Mouse (Mus musculus): ENCODE results near the gene Srrm3. TPM values are rescaled to one million over a fixed set of nuclear protein-coding genes. Genes with fewer than 3 reads are reported as not detected.
A peak's percentile ranks its signal among the peaks of the same experiment; 100 is the strongest.

The Srrm3 gene
- polyA plus RNA-seq, 1 experiment from 2014 or later, result 0.04 TPM

- Histone ChIP-seq H3K4me3 (ENCODE audit: low read depth, low read length) (peak overlapping the region; percentile 39), H3K27me3 (replicated peaks; ENCODE audit: control insufficient read depth, insufficient read depth, low read length) (peaks cover 20% of the 10 kb centered on the region), H3K9me3 (ENCODE audit: control insufficient read depth, low read length) (no peaks in the 10 kb centered on the region), H3K4me1 (replicated peaks; ENCODE audit: control insufficient read depth, insufficient read depth, low read length) (no peaks in the 10 kb centered on the region), H3K9ac (ENCODE audit: low read depth, low read length) (no peak overlapping the region), H3K36me3 (ENCODE audit: control insufficient read depth, insufficient read depth, low read length) (no peaks in the 10 kb centered on the region), H3K27ac (ENCODE audit: low read depth, low read length) (no peak overlapping the region), H3K4me2 (peak overlapping the region; percentile 64)
- ATAC-seq (replicated peaks; ENCODE audit: low FRiP score) (peak; percentile 92), DNase-seq (ENCODE audit: low spot score) (peak; percentile 88)
- WGBS, result 3% methylated on average over 47 of the region's 47 CpGs
These were observed 28.2 kb downstream of the Srrm3 start for GRCm38 (mm10) chr5:135834769-135835491.

- H3K27me3 ChIP-seq (replicated peaks; ENCODE audit: control insufficient read depth, insufficient read depth, low read length), result peaks cover 20% of the 10 kb centered on the region
- H3K4me2 ChIP-seq, result peak overlapping the region; percentile 64
- 3% methylated on average over 12 of the region's 12 CpGs for WGBS
- H3K9ac ChIP-seq (ENCODE audit: low read depth, low read length), result no peak overlapping the region
- peak overlapping the region; percentile 39 for H3K4me3 ChIP-seq (ENCODE audit: low read depth, low read length)
- H3K9me3 ChIP-seq (ENCODE audit: control insufficient read depth, low read length), result no peaks in the 10 kb centered on the region
- no peak overlapping the region for H3K27ac ChIP-seq (ENCODE audit: low read depth, low read length)
- H3K36me3 ChIP-seq (ENCODE audit: control insufficient read depth, insufficient read depth, low read length), result no peaks in the 10 kb centered on the region
- DNase-seq (ENCODE audit: low spot score) (no peak), ATAC-seq (replicated peaks; ENCODE audit: low FRiP score) (no peak; the same call in 1 of the 2 replicates)
- no peaks in the 10 kb centered on the region for H3K4me1 ChIP-seq (replicated peaks; ENCODE audit: control insufficient read depth, insufficient read depth, low read length)
These were observed 28.8 kb downstream of the Srrm3 start for GRCm38 (mm10) chr5:135835492-135835858.

GRCm38 (mm10) chr5:135835981-135836380 is 29.3 kb downstream of the Srrm3 start:
- WGBS, result 24% methylated on average over 12 of the region's 12 CpGs
- Histone ChIP-seq H3K4me2 (no peak overlapping the region; the same call in 1 of the 2 replicates), H3K9ac (ENCODE audit: low read depth, low read length) (no peak overlapping the region), H3K27ac (ENCODE audit: low read depth, low read length) (no peak overlapping the region), H3K27me3 (replicated peaks; ENCODE audit: control insufficient read depth, insufficient read depth, low read length) (peaks cover 20% of the 10 kb centered on the region), H3K36me3 (ENCODE audit: control insufficient read depth, insufficient read depth, low read length) (no peaks in the 10 kb centered on the region), H3K4me3 (ENCODE audit: low read depth, low read length) (no peak overlapping the region), H3K9me3 (ENCODE audit: control insufficient read depth, low read length) (no peaks in the 10 kb centered on the region), H3K4me1 (replicated peaks; ENCODE audit: control insufficient read depth, insufficient read depth, low read length) (no peaks in the 10 kb centered on the region)
- DNase-seq (ENCODE audit: low spot score) (no peak), ATAC-seq (replicated peaks; ENCODE audit: low FRiP score) (no peak)

- ATAC-seq (replicated peaks; ENCODE audit: low FRiP score) (no peak), DNase-seq (ENCODE audit: low spot score) (no peak)
- H3K9ac ChIP-seq (ENCODE audit: low read depth, low read length), result no peak overlapping the region
- no peaks in the 10 kb centered on the region for H3K4me1 ChIP-seq (replicated peaks; ENCODE audit: control insufficient read depth, insufficient read depth, low read length)
- no peaks in the 10 kb centered on the region for H3K9me3 ChIP-seq (ENCODE audit: control insufficient read depth, low read length)
- H3K27ac ChIP-seq (ENCODE audit: low read depth, low read length), result no peak overlapping the region
- no peak overlapping the region for H3K4me3 ChIP-seq (ENCODE audit: low read depth, low read length)
- WGBS, result 74% methylated on average over 6 of the region's 6 CpGs
- peaks cover 3% of the 10 kb centered on the region for H3K27me3 ChIP-seq (replicated peaks; ENCODE audit: control insufficient read depth, insufficient read depth, low read length)
- H3K36me3 ChIP-seq (ENCODE audit: control insufficient read depth, insufficient read depth, low read length), result no peaks in the 10 kb centered on the region
- no peak overlapping the region for H3K4me2 ChIP-seq
These were observed 35.0 kb downstream of the Srrm3 start for GRCm38 (mm10) chr5:135841651-135842050.

- H3K27me3 ChIP-seq (replicated peaks; ENCODE audit: control insufficient read depth, insufficient read depth, low read length), result peaks cover 5% of the 10 kb centered on the region
These were observed 36.7 kb downstream of the Srrm3 start for GRCm38 (mm10) chr5:135843418-135843817.

GRCm38 (mm10) chr5:135845676-135846320 is 39.1 kb downstream of the Srrm3 start:
- peaks cover 2% of the 10 kb centered on the region; the same call in 1 of the 2 replicates for H3K9me3 ChIP-seq (ENCODE audit: control insufficient read depth, low read length)
- DNase-seq (ENCODE audit: low spot score), result no peak
- no peak overlapping the region for H3K4me2 ChIP-seq
- H3K36me3 ChIP-seq (ENCODE audit: control insufficient read depth, insufficient read depth, low read length), result no peaks in the 10 kb centered on the region
- no peak overlapping the region for H3K9ac ChIP-seq (ENCODE audit: low read depth, low read length)
- no peak overlapping the region for H3K27ac ChIP-seq (ENCODE audit: low read depth, low read length)
- 72% methylated on average over 13 of the region's 13 CpGs for WGBS
- H3K4me1 ChIP-seq (replicated peaks; ENCODE audit: control insufficient read depth, insufficient read depth, low read length), result no peaks in the 10 kb centered on the region
- peaks cover 16% of the 10 kb centered on the region for H3K27me3 ChIP-seq (replicated peaks; ENCODE audit: control insufficient read depth, insufficient read depth, low read length)
- no peak for ATAC-seq (replicated peaks; ENCODE audit: low FRiP score)
- no peak overlapping the region for H3K4me3 ChIP-seq (ENCODE audit: low read depth, low read length)

More at GRCm38 (mm10) chr5:135843418-135843817, 36.7 kb downstream of the Srrm3 start:
- no peak overlapping the region for H3K4me2 ChIP-seq
- WGBS, result 21% methylated on average over 5 of the region's 5 CpGs
- peaks cover 2% of the 10 kb centered on the region; the same call in 1 of the 2 replicates for H3K9me3 ChIP-seq (ENCODE audit: control insufficient read depth, low read length)
- no peaks in the 10 kb centered on the region for H3K36me3 ChIP-seq (ENCODE audit: control insufficient read depth, insufficient read depth, low read length)
- DNase-seq (ENCODE audit: low spot score), result no peak
- no peak overlapping the region for H3K4me3 ChIP-seq (ENCODE audit: low read depth, low read length)
- no peak overlapping the region for H3K27ac ChIP-seq (ENCODE audit: low read depth, low read length)
- no peak for ATAC-seq (replicated peaks; ENCODE audit: low FRiP score)
- H3K9ac ChIP-seq (ENCODE audit: low read depth, low read length), result no peak overlapping the region
- no peaks in the 10 kb centered on the region for H3K4me1 ChIP-seq (replicated peaks; ENCODE audit: control insufficient read depth, insufficient read depth, low read length)

GRCm38 (mm10) chr5:135847460-135847859 is 40.8 kb downstream of the Srrm3 start:
- ATAC-seq (replicated peaks; ENCODE audit: low FRiP score) (no peak), DNase-seq (ENCODE audit: low spot score) (no peak)
- H3K4me3 ChIP-seq (ENCODE audit: low read depth, low read length), result no peak overlapping the region
- H3K27me3 ChIP-seq (replicated peaks; ENCODE audit: control insufficient read depth, insufficient read depth, low read length), result peaks cover 32% of the 10 kb centered on the region
- no peak overlapping the region for H3K4me2 ChIP-seq
- peaks cover 2% of the 10 kb centered on the region; the same call in 1 of the 2 replicates for H3K9me3 ChIP-seq (ENCODE audit: control insufficient read depth, low read length)
- WGBS, result 62% methylated on average over 4 of the region's 4 CpGs
- H3K4me1 ChIP-seq (replicated peaks; ENCODE audit: control insufficient read depth, insufficient read depth, low read length), result no peaks in the 10 kb centered on the region
- H3K9ac ChIP-seq (ENCODE audit: low read depth, low read length), result no peak overlapping the region
- H3K36me3 ChIP-seq (ENCODE audit: control insufficient read depth, insufficient read depth, low read length), result no peaks in the 10 kb centered on the region
- H3K27ac ChIP-seq (ENCODE audit: low read depth, low read length), result no peak overlapping the region

GRCm38 (mm10) chr5:135847881-135848280 is 41.2 kb downstream of the Srrm3 start:
- no peak overlapping the region for H3K4me2 ChIP-seq
- peaks cover 37% of the 10 kb centered on the region for H3K27me3 ChIP-seq (replicated peaks; ENCODE audit: control insufficient read depth, insufficient read depth, low read length)
- no peaks in the 10 kb centered on the region for H3K4me1 ChIP-seq (replicated peaks; ENCODE audit: control insufficient read depth, insufficient read depth, low read length)
- no peak overlapping the region for H3K4me3 ChIP-seq (ENCODE audit: low read depth, low read length)
- H3K9me3 ChIP-seq (ENCODE audit: control insufficient read depth, low read length), result peaks cover 2% of the 10 kb centered on the region; the same call in 1 of the 2 replicates
- 80% methylated on average over 3 of the region's 3 CpGs for WGBS
- no peaks in the 10 kb centered on the region for H3K36me3 ChIP-seq (ENCODE audit: control insufficient read depth, insufficient read depth, low read length)
- H3K9ac ChIP-seq (ENCODE audit: low read depth, low read length), result no peak overlapping the region
- no peak for ATAC-seq (replicated peaks; ENCODE audit: low FRiP score)
- no peak overlapping the region for H3K27ac ChIP-seq (ENCODE audit: low read depth, low read length)
- DNase-seq (ENCODE audit: low spot score), result no peak
